Mouse (Mus musculus) forebrain, embryonic 14.5 days (tissue): ENCODE measurements around the gene Arl15. TPM values are rescaled to one million over a fixed set of nuclear protein-coding genes. Genes with fewer than 3 reads are reported as not detected.
A peak's percentile ranks its signal among the peaks of the same experiment; 100 is the strongest.

Source experiments
- ATAC-seq: fragments of 200-750 bp; cut with Nextera tagmentation; 2 replicates; pipeline ENCODE4 v1.8.0; 2017; ENCODE audit warnings: mild to moderate bottlenecking, moderate library complexity
- DNase-seq: peaks from one replicate; pipeline ENCODE4 v3.0.0-alpha.2; 2015; ENCODE audit warnings: low spot score
- H3K27ac ChIP-seq: fragments of 300-500 bp; sonication (generic); 2 replicates; pipeline ENCODE4 v1.5.1; 2014; ENCODE audit warnings: low read depth, mild to moderate bottlenecking, control low read depth, low read length, moderate library complexity
- H3K27me3 ChIP-seq: fragments of 300-500 bp; sonication (generic); replicated peaks from 2 replicates; pipeline ENCODE4 v1.6.1; 2014; ENCODE audit warnings: low read length, control low read depth, mixed read lengths; ENCODE audit not compliant: control insufficient read depth, insufficient read depth
- H3K36me3 ChIP-seq: fragments of 300-500 bp; sonication (generic); 2 replicates; pipeline ENCODE4 v1.6.1; 2014; ENCODE audit warnings: low read length, control low read depth; ENCODE audit not compliant: control insufficient read depth, insufficient read depth
- H3K4me1 ChIP-seq: fragments of 300-500 bp; sonication (generic); 2 replicates; pipeline ENCODE4 v1.6.1; 2014; ENCODE audit warnings: antibody characterized with exemption, low read length, control low read depth; ENCODE audit not compliant: control insufficient read depth, insufficient read depth
- H3K4me2 ChIP-seq: fragments of 300-500 bp; sonication (generic); 2 replicates; pipeline ENCODE4 v1.6.1; 2014; ENCODE audit warnings: mild to moderate bottlenecking, control low read depth, low read length
- H3K4me3 ChIP-seq: fragments of 300-500 bp; sonication (generic); 2 replicates; pipeline ENCODE4 v1.5.1; 2014; ENCODE audit warnings: low read depth, low read length, control low read depth
- H3K9ac ChIP-seq: fragments of 300-500 bp; sonication (generic); 2 replicates; pipeline ENCODE4 v1.6.1; 2014; ENCODE audit warnings: mild to moderate bottlenecking, low read length, control low read depth, moderate library complexity
- H3K9me3 ChIP-seq: fragments of 300-500 bp; sonication (generic); replicated peaks from 2 replicates; pipeline ENCODE4 v1.6.1; 2016; ENCODE audit warnings: low read length, control low read depth, mixed read lengths; ENCODE audit not compliant: control insufficient read depth
- whole genome bisulfite sequencing: fragments of 180-500 bp; shearing (Covaris S2); extraction: QIAGEN DNeasy Blood & Tissue Kit; methylation state at CpG from one replicate; pipeline ENCODE4 v1.1.7; 2014; 5-methylcytosine and 5-hydroxymethylcytosine counted together
- polyA plus RNA-seq: library from polyadenylated mRNA; unstranded; fragments of >200 nt; fragmentation: Nextera tagmentation; extraction: Ambion mirVana; gene quantifications from 2 replicates; pipeline ENCODE4 v1.2.1, GENCODE M21; 2014

Gene Arl15
- polyA plus RNA-seq, 1 experiment from 2014 or later, result 18.7 TPM

DNA sequence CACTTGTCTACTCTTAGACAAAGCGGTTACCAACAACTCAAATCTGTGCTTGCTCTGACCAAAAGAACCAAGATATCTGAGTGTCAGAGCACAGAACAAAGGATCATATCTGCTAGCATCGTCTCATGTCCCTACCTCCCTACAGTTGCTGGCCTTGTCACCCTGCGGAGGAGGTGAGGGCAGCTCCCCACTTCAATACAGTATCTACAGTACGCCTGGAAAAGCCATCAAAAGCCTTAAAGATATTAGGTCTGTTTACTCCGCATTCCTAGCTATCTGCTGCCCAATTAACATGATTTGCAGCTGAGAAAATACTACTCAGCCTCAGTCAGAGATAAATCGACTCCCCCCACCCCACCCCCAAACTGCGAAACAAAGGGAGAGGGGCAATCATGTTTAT, 371.3 kb downstream of the Arl15 start:
- H3K4me3 ChIP-seq, result no peak overlapping the region
- H3K27me3 ChIP-seq, result no peaks in the 10 kb centered on the region
- no peak for ATAC-seq
- H3K27ac ChIP-seq, result no peak overlapping the region
- no peaks in the 10 kb centered on the region for H3K4me1 ChIP-seq
- WGBS, result 82% methylated on average over 7 of the region's 7 CpGs
- H3K9me3 ChIP-seq, result no peaks in the 10 kb centered on the region
- no peaks in the 10 kb centered on the region for H3K36me3 ChIP-seq
- no peak overlapping the region for H3K4me2 ChIP-seq
- no peak overlapping the region for H3K9ac ChIP-seq
- DNase-seq, result no peak

DNA sequence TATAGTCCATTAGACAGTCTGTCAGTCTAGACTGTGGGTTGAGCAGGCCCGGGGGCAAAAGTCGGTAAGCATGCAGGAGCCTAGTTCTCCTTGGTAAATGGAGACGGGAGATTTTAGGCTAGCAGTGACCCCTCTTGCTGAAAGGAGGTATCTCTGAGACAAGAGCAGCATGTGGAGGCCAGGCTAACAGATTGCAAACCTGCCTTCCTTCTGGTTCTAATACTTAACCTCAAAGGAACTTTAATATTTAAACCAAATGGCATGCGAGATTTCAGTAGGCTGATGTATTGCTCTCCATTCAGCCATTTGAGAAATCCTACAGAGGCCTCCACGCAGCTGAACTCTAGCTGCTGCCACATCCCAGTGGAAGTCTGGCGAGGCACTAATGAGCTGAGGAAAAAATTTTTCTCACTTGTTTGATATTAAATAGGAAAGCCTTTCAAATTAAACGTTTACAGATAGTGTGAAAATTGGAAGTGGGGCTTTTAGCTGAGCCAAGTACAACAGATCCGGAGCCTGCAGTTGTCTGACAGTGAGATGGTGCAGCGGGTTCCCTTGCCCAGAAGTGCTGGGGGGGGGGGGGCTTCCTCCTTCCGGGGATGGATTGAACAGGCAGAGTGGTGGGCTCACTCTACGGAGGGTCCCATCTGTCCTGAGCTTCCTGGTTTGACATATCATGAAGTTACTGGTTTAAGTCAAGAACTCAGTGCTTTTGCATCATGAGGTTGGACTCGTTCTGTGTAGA, 372.3 kb downstream of the Arl15 start:
- no peak overlapping the region for H3K4me3 ChIP-seq
- no peak overlapping the region for H3K9ac ChIP-seq
- H3K4me1 ChIP-seq, result no peaks in the 10 kb centered on the region
- H3K4me2 ChIP-seq, result no peak overlapping the region
- H3K27ac ChIP-seq, result no peak overlapping the region
- 70% methylated on average over 12 of the region's 12 CpGs for WGBS
- DNase-seq (peak; percentile 63), ATAC-seq (peak; percentile 74; the same call in 1 of the 2 replicates)
- no peaks in the 10 kb centered on the region for H3K9me3 ChIP-seq
- H3K27me3 ChIP-seq, result no peaks in the 10 kb centered on the region
- H3K36me3 ChIP-seq, result no peaks in the 10 kb centered on the region

DNA sequence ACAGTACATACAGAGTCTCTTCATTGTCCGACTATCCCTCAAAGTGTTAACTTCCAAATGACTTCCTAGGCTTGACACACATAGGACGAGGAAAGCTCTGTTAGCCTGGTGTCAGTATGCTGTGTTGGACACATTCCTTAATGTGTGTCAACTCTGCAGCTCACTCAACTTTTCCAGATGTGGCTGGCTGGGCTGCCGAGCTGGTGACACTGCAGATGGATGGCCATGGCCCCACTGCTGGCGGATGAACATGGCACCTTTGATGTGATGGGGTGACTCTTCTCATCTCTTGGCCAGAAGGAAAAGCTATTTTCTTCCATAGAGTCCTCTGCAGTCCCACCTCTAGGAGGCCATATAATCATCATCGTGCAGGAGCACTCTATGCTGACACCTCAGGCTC, 375.8 kb downstream of the Arl15 start:
- H3K27ac ChIP-seq, result no peak overlapping the region
- no peaks in the 10 kb centered on the region for H3K27me3 ChIP-seq
- H3K9me3 ChIP-seq, result no peaks in the 10 kb centered on the region
- H3K36me3 ChIP-seq, result no peaks in the 10 kb centered on the region
- H3K4me3 ChIP-seq, result no peak overlapping the region
- H3K9ac ChIP-seq, result no peak overlapping the region
- DNase-seq, result no peak
- no peak overlapping the region for H3K4me2 ChIP-seq
- 91% methylated on average over 5 of the region's 5 CpGs for WGBS
- H3K4me1 ChIP-seq, result no peaks in the 10 kb centered on the region
- ATAC-seq, result no peak

GRCm38 (mm10) chr13:114171465-114171864, 377.2 kb downstream of the Arl15 start:
- H3K27ac ChIP-seq, result no peak overlapping the region
- no peak overlapping the region for H3K9ac ChIP-seq
- no peaks in the 10 kb centered on the region for H3K9me3 ChIP-seq
- WGBS, result 90% methylated on average over 5 of the region's 5 CpGs
- H3K27me3 ChIP-seq, result no peaks in the 10 kb centered on the region
- H3K36me3 ChIP-seq, result no peaks in the 10 kb centered on the region
- DNase-seq (no peak), ATAC-seq (no peak)
- H3K4me1 ChIP-seq, result no peaks in the 10 kb centered on the region
- no peak overlapping the region for H3K4me2 ChIP-seq
- H3K4me3 ChIP-seq, result no peak overlapping the region

DNA sequence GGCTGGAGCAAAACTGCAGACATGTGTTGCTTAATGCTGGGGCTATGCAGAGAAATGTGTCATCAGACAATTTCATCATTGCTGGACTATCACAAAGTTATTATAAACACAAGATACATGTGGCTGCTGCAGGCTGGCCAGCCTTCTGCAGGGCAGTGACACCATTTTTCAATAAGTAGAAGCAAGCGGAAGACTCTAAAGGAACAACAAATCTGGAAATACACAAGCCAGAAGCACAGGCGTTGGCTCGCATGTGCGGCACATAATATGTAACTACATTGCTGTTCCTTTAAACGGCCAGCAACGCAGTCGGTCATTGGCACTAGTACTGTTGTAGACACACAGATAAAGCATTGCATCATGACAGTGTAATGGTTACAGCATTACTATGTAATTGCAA, 393.8 kb downstream of the Arl15 start:
- ATAC-seq, result no peak
- H3K27me3 ChIP-seq, result no peaks in the 10 kb centered on the region
- H3K4me1 ChIP-seq, result no peaks in the 10 kb centered on the region
- H3K9ac ChIP-seq, result no peak overlapping the region
- no peak overlapping the region for H3K4me2 ChIP-seq
- H3K36me3 ChIP-seq, result no peaks in the 10 kb centered on the region
- WGBS, result 95% methylated on average over 7 of the region's 7 CpGs
- no peak overlapping the region for H3K4me3 ChIP-seq
- no peaks in the 10 kb centered on the region for H3K9me3 ChIP-seq
- DNase-seq, result no peak
- no peak overlapping the region for H3K27ac ChIP-seq

GRCm38 (mm10) chr13:114188801-114189200, 394.5 kb downstream of the Arl15 start:
- no peaks in the 10 kb centered on the region for H3K27me3 ChIP-seq
- DNase-seq (no peak), ATAC-seq (no peak)
- H3K4me2 ChIP-seq, result no peak overlapping the region
- H3K9ac ChIP-seq, result no peak overlapping the region
- no peak overlapping the region for H3K27ac ChIP-seq
- 93% methylated on average over 7 of the region's 7 CpGs for WGBS
- H3K36me3 ChIP-seq, result no peaks in the 10 kb centered on the region
- H3K9me3 ChIP-seq, result no peaks in the 10 kb centered on the region
- H3K4me1 ChIP-seq, result no peaks in the 10 kb centered on the region
- H3K4me3 ChIP-seq, result no peak overlapping the region

- Histone ChIP-seq H3K4me2 (no peak overlapping the region), H3K9ac (no peak overlapping the region), H3K9me3 (no peaks in the 10 kb centered on the region), H3K36me3 (no peaks in the 10 kb centered on the region), H3K27me3 (no peaks in the 10 kb centered on the region), H3K27ac (no peak overlapping the region), H3K4me3 (no peak overlapping the region), H3K4me1 (no peaks in the 10 kb centered on the region)
- 76% methylated on average over 6 of the region's 6 CpGs for WGBS
- no peak for DNase-seq
- no peak for ATAC-seq
Observed at GRCm38 (mm10) chr13:114189441-114189840, 395.1 kb downstream of the Arl15 start.

DNA sequence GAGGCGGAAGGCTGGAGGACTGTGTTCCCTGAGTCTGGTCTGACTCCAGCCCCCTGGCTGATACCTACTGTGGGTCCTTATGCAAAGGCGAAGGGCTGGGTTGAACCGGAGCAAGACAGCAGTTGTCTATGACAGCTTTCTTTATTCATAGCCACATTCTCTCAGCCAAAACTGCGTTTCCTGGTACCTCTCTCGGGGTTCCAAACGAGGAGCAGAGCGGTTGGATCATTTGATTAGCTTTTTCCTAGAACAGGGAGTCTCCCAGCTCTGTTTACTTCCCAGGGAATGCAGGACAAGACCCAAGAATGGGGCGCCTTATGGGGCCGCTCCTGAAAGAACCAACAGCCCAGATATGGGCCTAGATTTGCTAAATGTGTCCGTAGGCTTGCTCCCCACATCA, 396.6 kb downstream of the Arl15 start:
- 90% methylated on average over 10 of the region's 10 CpGs for WGBS

GRCm38 (mm10) chr13:114198252-114198799, 404.0 kb downstream of the Arl15 start:
- Histone ChIP-seq H3K4me2 (no peak overlapping the region; the same call in 1 of the 2 replicates), H3K9me3 (no peaks in the 10 kb centered on the region), H3K4me1 (peaks cover 3% of the 10 kb centered on the region; the same call in 1 of the 2 replicates), H3K27me3 (no peaks in the 10 kb centered on the region), H3K9ac (no peak overlapping the region), H3K27ac (no peak overlapping the region), H3K36me3 (no peaks in the 10 kb centered on the region), H3K4me3 (no peak overlapping the region)
- DNase-seq (peak; percentile 30), ATAC-seq (peak; percentile 71)
- 66% methylated on average over 10 of the region's 10 CpGs for WGBS

More for the DNA sequence above, 396.6 kb downstream of the Arl15 start:
- Histone ChIP-seq H3K9me3 (no peaks in the 10 kb centered on the region), H3K4me1 (no peaks in the 10 kb centered on the region), H3K4me3 (no peak overlapping the region), H3K9ac (no peak overlapping the region), H3K4me2 (no peak overlapping the region), H3K27me3 (no peaks in the 10 kb centered on the region), H3K36me3 (no peaks in the 10 kb centered on the region), H3K27ac (no peak overlapping the region)
- no peak for ATAC-seq
- DNase-seq, result no peak
